Mouse (Mus musculus) thymus, postnatal 36 days (tissue): Measurements from ENCODE around the gene Rfx3.

ENCODE experiments used
- DNase-seq, 2 experiments: peaks; one replicate each; pipeline ENCODE4 v3.0.0; 2022; ENCODE audit warnings: mixed read lengths in 2 of 2

Rfx3 gene

GRCm38 (mm10) chr19:28010471-28011395 lies at the start of gene Rfx3:
Gene Rfx3, minus strand, starts transcription at chr19:28011166.
- peak; percentile 62 to 64 for DNase-seq

DNA sequence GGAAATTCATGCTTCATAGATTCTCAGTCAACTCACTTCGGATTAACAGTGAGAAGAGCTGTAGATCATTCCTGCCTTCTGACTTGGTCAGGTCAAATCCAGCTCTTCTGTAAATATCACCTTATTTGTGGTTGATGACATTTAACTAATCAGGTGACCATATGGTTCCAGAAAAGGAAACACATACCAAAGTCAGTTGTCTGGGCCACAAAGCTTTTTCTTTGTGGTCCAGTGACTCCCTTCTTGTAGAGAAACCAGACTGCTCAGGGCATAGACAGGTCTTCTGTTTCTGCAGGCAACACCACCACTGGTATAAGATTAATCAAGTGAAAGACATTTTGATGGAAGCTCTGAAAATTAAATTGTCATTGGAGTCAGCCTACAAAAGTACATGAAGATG lies 41.1 kb upstream of the Rfx3 start:
- no peak for DNase-seq

DNA sequence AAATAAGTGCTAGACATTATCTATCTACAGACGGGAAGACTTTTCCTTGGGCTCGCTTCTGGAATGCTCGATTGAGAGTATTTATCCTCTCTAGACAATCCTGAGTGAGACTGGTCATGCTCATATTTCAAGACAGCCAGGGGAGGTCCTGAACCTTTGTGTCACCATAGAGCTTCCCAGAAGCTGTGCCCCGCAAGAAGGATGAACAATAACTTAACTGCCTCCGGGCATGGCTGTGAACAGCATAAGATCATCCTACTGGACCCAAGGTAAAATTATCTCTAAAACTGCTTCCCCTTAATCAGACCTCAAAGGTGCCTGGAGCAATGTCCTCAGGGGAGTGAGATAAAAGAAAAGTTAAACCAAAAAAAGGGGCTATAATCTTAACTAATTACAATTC lies 40.6 kb upstream of the Rfx3 start:
- DNase-seq, result no peak

DNA sequence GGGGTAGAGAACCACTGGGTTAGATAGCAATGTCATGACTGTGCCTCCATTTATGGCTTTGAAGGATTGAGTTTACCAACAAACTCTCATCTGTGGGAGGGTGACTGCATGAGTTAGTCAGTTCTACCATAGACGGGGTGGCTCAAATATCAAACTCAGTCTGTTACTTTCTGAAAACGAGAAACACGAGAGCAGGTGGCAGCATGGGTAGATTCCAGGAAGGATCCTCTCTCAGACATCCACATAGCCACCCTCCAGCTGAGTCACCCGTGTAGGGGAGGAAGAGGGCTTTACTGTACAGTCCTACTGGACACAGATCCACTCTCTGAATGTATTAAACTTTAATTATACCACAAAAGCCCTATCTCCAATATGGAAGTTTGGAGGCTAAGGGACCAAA lies 38.3 kb upstream of the Rfx3 start:
- no peak for DNase-seq

DNA sequence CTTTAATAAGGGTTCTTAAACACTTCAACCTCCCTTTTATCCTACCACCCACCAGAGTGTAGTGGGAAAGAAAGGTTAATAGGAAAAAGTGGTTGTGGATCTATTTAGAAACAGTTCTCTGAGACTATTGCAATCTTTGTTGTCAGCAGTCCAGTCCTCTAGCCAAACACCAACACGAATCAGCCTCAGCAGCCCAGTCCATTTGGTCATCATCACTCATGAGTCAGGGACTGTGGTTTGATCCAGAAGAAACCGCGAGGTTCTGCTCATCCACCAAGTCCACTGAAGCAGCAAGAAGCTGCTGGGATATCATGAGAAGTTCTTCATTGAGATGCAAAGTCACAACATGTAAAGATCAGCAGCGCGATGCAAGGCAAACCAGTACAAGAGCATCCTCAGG lies 35.8 kb upstream of the Rfx3 start:
- DNase-seq, result no peak

DNA sequence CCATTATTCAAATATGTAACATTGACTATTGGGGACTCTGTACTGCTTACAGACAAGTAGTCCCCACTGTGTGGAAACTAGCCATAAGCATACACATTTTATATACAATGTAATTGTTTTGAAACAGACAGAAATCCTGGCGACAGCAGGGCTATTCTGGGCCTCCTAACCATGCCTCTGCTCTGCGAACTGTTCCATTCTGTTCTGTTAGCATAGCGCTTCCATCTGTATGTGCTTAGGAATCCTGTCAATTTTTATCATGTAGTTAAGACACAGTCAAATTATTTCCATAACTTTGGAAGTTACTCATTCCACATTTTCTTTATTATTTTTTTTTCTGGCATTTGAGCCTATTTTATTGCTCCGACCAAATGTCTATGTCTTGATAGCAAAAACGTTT lies 34.0 kb upstream of the Rfx3 start:
- DNase-seq, result no peak

- peak in 1 of 2 experiments; percentile 81 for DNase-seq
These were observed 943 bp upstream of the Rfx3 start for GRCm38 (mm10) chr19:28011718-28012499.

- peak; percentile 94 to 97 for DNase-seq
These were observed 391 bp upstream of the Rfx3 start for GRCm38 (mm10) chr19:28011396-28011717.

GRCm38 (mm10) chr19:28009587-28010281 lies 1.2 kb downstream of the Rfx3 start:
- DNase-seq, result peak; percentile 63 to 64

DNA sequence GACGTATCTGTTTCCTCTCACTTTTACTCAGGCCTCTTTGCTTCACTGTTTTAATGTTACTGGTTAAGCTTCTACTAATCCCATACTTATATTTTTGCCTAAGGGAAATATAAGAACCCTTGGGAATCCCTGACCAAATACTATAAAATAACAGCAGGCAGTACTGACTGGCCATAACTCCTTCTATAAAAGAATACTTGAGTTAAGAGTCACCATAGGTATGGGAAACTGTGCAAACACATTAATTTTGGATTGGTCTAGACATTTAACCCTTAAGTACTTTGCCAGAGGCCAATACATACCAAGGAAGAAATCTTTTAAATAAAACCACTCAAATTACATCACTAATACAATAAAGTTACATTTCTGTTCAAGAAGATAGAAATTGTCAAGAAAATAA lies 6.8 kb downstream of the Rfx3 start:
- DNase-seq, result no peak

- DNase-seq, result no peak
These were observed 7.5 kb downstream of the Rfx3 start for GRCm38 (mm10) chr19:28003474-28003873.

DNA sequence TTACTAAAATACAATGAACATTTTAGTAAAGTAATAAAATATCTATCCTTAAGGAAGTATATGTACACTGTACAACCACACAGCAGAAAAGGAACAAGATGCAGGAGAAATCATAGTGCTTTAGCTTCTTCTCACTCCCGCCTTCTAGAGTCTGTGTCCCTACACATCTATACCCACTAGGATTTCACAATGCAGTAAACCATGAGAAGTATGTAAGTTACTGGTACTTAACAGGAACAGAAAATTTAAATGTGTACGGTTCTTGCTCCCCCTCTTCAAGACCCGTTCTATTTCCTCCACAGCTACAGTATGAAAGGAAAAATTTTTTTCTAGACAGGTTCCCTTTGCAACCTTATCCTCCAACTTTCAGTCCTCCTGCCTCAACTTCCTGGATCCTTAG lies 8.3 kb downstream of the Rfx3 start:
- no peak for DNase-seq

DNA sequence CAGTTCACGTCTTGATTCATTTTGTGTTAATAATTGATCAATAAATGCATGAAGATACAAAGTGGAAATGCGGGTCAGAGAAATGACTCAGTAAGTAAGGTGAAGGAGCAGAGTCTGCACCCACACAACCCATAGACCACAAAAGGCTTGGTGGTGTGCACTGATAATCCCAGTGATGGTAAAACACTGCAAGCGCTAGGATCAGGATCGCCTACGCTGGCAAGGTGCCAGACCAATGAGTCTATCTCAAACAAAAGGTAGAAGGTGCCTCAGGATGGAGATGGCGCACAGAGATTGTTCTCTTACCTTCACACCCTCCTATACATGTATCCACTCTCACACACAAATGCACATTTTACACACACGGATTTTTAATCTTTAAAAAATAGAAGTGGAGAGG lies 18.2 kb downstream of the Rfx3 start:
- DNase-seq, result no peak

DNA sequence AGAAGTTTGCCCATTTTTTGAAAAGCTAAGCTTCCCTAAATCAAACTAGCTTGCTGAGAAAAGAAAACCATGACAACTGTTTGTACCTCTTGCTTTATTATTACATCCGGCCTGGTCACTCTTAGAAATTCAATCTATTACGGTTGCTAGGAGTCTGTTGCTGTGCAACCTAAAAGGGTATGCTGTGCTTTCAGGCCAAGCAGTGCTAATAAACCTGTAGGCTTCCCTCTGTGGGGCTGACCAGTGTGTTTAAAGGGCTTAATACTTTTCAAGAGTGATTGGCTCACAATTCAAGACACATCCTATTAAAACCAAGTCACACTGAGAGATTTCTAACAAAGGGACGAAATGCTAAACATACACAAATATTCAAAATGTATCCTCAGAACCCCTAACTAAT lies 22.2 kb downstream of the Rfx3 start:
- no peak for DNase-seq

DNA sequence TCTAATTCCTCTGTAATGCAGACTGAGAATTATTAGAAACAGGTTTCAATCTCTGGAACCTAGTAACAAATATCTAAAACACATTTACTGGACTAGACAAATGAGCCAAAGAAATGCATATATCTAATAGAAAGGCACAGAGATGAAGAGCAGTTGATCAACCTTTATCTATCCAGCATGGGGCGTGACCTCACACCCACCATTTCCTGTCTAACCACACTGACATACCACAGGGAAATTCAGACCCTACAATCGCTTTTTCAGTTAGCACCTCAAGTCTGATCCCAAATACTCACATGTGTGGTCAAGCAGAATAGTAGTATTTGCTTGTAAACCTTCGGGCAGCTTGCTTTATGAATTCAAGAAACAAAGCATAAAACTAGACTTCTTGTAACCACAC lies 43.4 kb downstream of the Rfx3 start:
- DNase-seq, result peak; percentile 10 to 19

- DNase-seq, result no peak
These were observed 49.7 kb downstream of the Rfx3 start for GRCm38 (mm10) chr19:27961271-27961670.

DNA sequence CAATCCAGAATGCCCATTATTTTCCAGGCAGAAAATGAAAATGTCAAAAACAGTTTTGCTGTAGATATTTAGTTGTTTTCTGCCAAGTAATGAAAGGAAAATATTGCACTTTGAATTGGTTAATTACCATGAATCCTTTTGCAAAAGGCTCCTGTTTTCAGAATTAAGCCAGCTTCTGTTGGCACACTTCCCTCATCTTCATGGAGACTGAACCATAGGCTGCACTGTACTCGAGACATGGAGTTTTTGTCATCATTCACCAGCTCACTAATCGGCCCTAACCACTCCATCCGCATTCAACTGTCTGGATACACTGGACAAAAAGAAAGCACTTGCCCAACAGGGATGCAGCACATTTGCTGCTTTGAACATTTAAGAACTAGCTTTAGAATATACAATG lies 75.5 kb downstream of the Rfx3 start:
- no peak for DNase-seq

GRCm38 (mm10) chr19:27931136-27931535 lies 79.8 kb downstream of the Rfx3 start:
- no peak for DNase-seq

- DNase-seq, result no peak
These were observed 84.6 kb downstream of the Rfx3 start for GRCm38 (mm10) chr19:27926378-27926777.

DNA sequence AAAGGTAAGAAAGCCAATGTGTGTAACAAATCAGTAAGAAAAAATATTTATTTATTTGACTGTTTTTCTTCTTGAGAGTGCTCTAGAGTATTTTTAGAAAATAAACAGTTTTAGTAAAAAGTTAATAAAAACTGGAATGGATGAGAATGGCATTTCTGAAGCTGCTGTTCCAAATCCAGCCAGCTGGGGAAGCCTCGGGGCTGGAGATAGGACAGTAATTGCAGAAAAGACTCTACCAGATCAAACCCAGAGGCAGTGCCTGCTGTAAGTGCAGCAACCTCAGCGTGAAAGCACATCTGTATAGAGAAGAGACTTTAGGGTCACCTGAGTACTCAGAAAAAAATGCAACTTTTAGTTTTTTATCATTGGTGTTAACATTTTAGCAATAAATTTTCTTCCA lies 91.9 kb downstream of the Rfx3 start:
- no peak for DNase-seq

GRCm38 (mm10) chr19:27916446-27916845 lies 94.5 kb downstream of the Rfx3 start:
- DNase-seq, result no peak

DNA sequence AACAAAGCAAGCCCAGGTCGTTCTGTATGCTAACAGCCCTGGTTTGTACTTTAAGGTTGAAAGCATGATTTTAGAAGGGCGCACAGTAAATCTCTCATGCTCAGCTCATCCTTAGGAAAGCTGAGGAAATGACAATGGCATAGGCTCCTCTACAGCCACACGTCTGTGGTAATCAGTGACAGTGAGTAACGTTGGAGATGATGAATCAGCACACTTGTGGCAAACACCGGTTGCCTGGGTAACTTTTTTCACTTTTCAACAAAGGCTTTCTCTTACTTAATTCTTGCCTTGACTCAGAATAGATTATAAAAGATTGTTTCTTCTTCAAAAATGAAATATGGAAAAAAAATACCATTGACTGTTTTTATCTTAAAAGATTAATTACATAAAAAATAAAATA lies 104.0 kb downstream of the Rfx3 start:
- DNase-seq, result no peak

GRCm38 (mm10) chr19:27905976-27906375 lies 105.0 kb downstream of the Rfx3 start:
- no peak for DNase-seq

- no peak for DNase-seq
These were observed 105.8 kb downstream of the Rfx3 start for GRCm38 (mm10) chr19:27905172-27905571.
